Mouse (Mus musculus) embryonic facial prominence, embryonic 14.5 days (tissue): ENCODE data around the gene Sv2c. TPM values are rescaled to one million over a fixed set of nuclear protein-coding genes. Genes with fewer than 3 reads are reported as not detected.

Source experiments
- ATAC-seq: fragments of 200-750 bp; cut with Nextera tagmentation; 2 replicates; pipeline ENCODE4 v1.8.0; 2017; ENCODE audit warnings: low read depth, moderate number of reproducible peaks, moderate TSS enrichment
- DNase-seq: peaks from one replicate; pipeline ENCODE4 v3.0.0-alpha.2; 2015; ENCODE audit warnings: low spot score
- H3K27ac ChIP-seq: fragments of 300-500 bp; sonication (generic); replicated peaks from 2 replicates; pipeline ENCODE4 v1.5.1; 2014; ENCODE audit warnings: low read depth, mild to moderate bottlenecking, low read length, moderate library complexity
- H3K27me3 ChIP-seq: fragments of 300-500 bp; sonication (generic); replicated peaks from 2 replicates; pipeline ENCODE4 v1.6.1; 2014; ENCODE audit warnings: low read length; ENCODE audit not compliant: control insufficient read depth, insufficient read depth
- H3K36me3 ChIP-seq: fragments of 300-500 bp; sonication (generic); 2 replicates; pipeline ENCODE4 v1.6.1; 2014; ENCODE audit warnings: low read length, mixed read lengths; ENCODE audit not compliant: control insufficient read depth, insufficient read depth
- H3K4me1 ChIP-seq: fragments of 300-500 bp; sonication (generic); 2 replicates; pipeline ENCODE4 v1.6.1; 2014; ENCODE audit warnings: antibody characterized with exemption, low read length; ENCODE audit not compliant: control insufficient read depth, insufficient read depth
- H3K4me2 ChIP-seq: fragments of 300-500 bp; sonication (generic); 2 replicates; pipeline ENCODE4 v1.6.1; 2014; ENCODE audit warnings: low read depth, mild to moderate bottlenecking, low read length, moderate library complexity, mixed read lengths
- H3K4me3 ChIP-seq: fragments of 300-500 bp; sonication (generic); 2 replicates; pipeline ENCODE4 v1.5.1; 2014; ENCODE audit warnings: low read depth, mild to moderate bottlenecking, low read length
- H3K9ac ChIP-seq: fragments of 300-500 bp; sonication (generic); 2 replicates; pipeline ENCODE4 v1.6.1; 2014; ENCODE audit warnings: low read depth, mild to moderate bottlenecking, low read length, moderate library complexity, mixed read lengths
- H3K9me3 ChIP-seq: fragments of 300-500 bp; sonication (generic); 2 replicates; pipeline ENCODE4 v1.6.1; 2016; ENCODE audit warnings: low read length; ENCODE audit not compliant: control insufficient read depth
- WGBS: fragments of 180-500 bp; shearing (Covaris S2); extraction: QIAGEN DNeasy Blood & Tissue Kit; methylation state at CpG from one replicate; pipeline ENCODE4 v1.1.7; 2014; 5-methylcytosine and 5-hydroxymethylcytosine counted together
- polyA plus RNA-seq: library from polyadenylated mRNA; unstranded; fragments of >200 nt; fragmentation: Nextera tagmentation; extraction: Ambion mirVana; gene quantifications from 2 replicates; pipeline ENCODE4 v1.2.1, GENCODE M21; 2014

The Sv2c gene
- polyA plus RNA-seq, 1 experiment from 2014 or later: 5.6 TPM

DNA sequence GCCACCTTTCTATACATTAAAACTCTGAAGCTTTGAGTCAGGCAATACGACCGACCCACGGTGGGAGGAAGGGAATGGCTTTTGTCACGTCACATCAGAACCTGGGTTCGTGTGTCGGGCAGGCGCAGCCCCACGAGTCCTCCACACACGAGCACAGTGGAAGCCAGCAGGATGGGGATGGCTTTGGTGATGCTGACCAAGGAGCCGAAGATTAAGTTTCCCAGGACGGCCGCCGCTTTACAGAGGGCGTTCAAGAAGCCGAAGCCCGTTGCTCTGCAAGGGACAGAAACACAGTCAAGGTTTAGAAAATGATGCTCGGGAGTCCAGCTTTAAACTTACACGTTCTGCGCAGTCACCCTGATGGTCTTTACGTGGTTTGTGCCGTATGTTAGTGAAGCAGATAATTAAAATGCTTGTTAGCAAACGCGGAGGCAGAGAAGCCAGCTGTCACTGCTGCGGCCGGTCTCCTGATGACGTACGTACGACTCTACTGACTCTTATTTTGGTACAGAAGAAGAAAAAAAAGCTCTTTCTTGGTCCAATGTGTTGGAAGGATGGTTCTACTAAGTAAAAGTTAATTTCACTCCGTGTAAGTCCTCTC lies 171.1 kb downstream of the Sv2c start:
- Histone ChIP-seq H3K9me3 (no peaks in the 10 kb centered on the region), H3K4me1 (peaks cover 47% of the 10 kb centered on the region), H3K27ac (peak overlapping the region; percentile 62), H3K4me3 (peak overlapping the region; percentile 36), H3K36me3 (no peaks in the 10 kb centered on the region), H3K4me2 (peak overlapping the region; percentile 60), H3K9ac (peak overlapping the region; percentile 51), H3K27me3 (no peaks in the 10 kb centered on the region)
- peak; percentile 61 for DNase-seq
- 7% methylated on average over 29 of the region's 29 CpGs for WGBS
- ATAC-seq: peak; percentile 19; the same call in 1 of the 2 replicates

GRCm38 (mm10) chr13:95960477-95961185 lies 171.7 kb downstream of the Sv2c start:
- H3K27ac ChIP-seq: peak overlapping the region; percentile 62; the same call in 1 of the 2 replicates
- WGBS: 5% methylated on average over 10 of the region's 10 CpGs
- peak overlapping the region; percentile 36 for H3K4me3 ChIP-seq
- H3K9ac ChIP-seq: peak overlapping the region; percentile 51
- H3K4me1 ChIP-seq: peaks cover 44% of the 10 kb centered on the region
- DNase-seq (no peak), ATAC-seq (peak; percentile 3; the same call in 1 of the 2 replicates)
- no peaks in the 10 kb centered on the region for H3K9me3 ChIP-seq
- no peaks in the 10 kb centered on the region for H3K27me3 ChIP-seq
- peak overlapping the region; percentile 60 for H3K4me2 ChIP-seq
- no peaks in the 10 kb centered on the region for H3K36me3 ChIP-seq

- no peaks in the 10 kb centered on the region for H3K36me3 ChIP-seq
- peak overlapping the region; percentile 56 for H3K27ac ChIP-seq
- H3K4me1 ChIP-seq: peaks cover 38% of the 10 kb centered on the region
- no peaks in the 10 kb centered on the region for H3K9me3 ChIP-seq
- ATAC-seq: no peak
- H3K9ac ChIP-seq: no peak overlapping the region
- WGBS: 7% methylated on average over 14 of the region's 14 CpGs
- H3K4me2 ChIP-seq: peak overlapping the region; percentile 60
- H3K4me3 ChIP-seq: no peak overlapping the region
- DNase-seq: peak; percentile 52
- no peaks in the 10 kb centered on the region for H3K27me3 ChIP-seq
These were observed 172.5 kb downstream of the Sv2c start for GRCm38 (mm10) chr13:95959651-95960476.

GRCm38 (mm10) chr13:95957134-95957533 lies 175.2 kb downstream of the Sv2c start:
- 72% methylated on average over 10 of the region's 10 CpGs for WGBS

GRCm38 (mm10) chr13:95956327-95956781 lies 176.0 kb downstream of the Sv2c start:
- Histone ChIP-seq H3K27me3 (no peaks in the 10 kb centered on the region), H3K4me1 (peaks cover 16% of the 10 kb centered on the region; the same call in 1 of the 2 replicates), H3K9me3 (no peaks in the 10 kb centered on the region), H3K27ac (no peak overlapping the region), H3K36me3 (no peaks in the 10 kb centered on the region), H3K4me3 (no peak overlapping the region), H3K9ac (no peak overlapping the region), H3K4me2 (no peak overlapping the region)
- 66% methylated on average over 2 of the region's 2 CpGs for WGBS
- no peak for ATAC-seq
- no peak for DNase-seq

More at GRCm38 (mm10) chr13:95957134-95957533, 175.2 kb downstream of the Sv2c start:
- peaks cover 23% of the 10 kb centered on the region; the same call in 1 of the 2 replicates for H3K4me1 ChIP-seq
- no peak overlapping the region for H3K4me2 ChIP-seq
- H3K4me3 ChIP-seq: no peak overlapping the region
- ATAC-seq (no peak), DNase-seq (no peak)
- no peak overlapping the region for H3K9ac ChIP-seq
- H3K36me3 ChIP-seq: no peaks in the 10 kb centered on the region
- no peak overlapping the region for H3K27ac ChIP-seq
- no peaks in the 10 kb centered on the region for H3K9me3 ChIP-seq
- no peaks in the 10 kb centered on the region for H3K27me3 ChIP-seq

DNA sequence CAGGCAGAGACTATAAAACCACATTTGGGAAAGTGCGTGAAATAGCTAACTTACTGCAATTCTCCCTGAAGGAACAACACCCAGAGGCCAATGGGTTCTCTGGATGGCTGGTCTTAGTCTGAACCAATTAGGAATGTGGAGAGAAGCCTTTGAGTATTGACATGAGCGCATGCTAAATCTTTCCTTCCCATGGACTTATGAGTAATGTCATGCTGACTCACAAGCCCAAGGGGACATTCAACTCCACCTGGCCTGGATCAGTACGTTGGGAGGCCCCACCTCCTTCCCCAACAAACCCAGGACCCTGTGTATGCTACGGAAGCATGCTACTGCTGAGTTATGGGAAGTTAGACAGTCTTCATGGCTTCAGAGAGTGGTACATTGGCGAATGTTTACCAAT lies 177.2 kb downstream of the Sv2c start:
- Histone ChIP-seq H3K27me3 (no peaks in the 10 kb centered on the region), H3K4me3 (no peak overlapping the region), H3K4me1 (peaks cover 14% of the 10 kb centered on the region; the same call in 1 of the 2 replicates), H3K4me2 (no peak overlapping the region), H3K9ac (no peak overlapping the region), H3K36me3 (no peaks in the 10 kb centered on the region), H3K9me3 (no peaks in the 10 kb centered on the region), H3K27ac (no peak overlapping the region)
- WGBS: 72% methylated on average over 5 of the region's 5 CpGs
- DNase-seq (peak; percentile 38), ATAC-seq (peak; percentile 61; the same call in 1 of the 2 replicates)

DNA sequence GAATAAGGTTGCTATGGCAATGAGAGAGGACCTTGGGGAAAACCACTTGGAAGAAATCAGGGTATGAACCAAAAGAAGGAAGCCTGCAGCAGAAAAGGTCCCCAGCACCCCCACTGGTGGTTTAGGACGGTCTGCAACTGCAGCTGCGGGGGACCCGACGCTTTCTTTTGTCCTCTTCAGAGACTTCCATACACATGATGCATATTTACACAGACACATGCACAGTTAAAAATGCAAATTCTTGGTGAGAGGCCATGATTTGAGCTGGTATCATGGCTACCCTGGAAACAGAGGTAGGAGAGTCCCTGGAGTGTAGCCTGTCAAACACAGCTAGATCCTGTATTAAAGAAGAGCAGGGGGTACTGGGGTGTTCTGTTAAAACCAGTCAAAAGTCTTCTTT lies 178.7 kb downstream of the Sv2c start:
- WGBS: 67% methylated on average over 4 of the region's 4 CpGs
- H3K9me3 ChIP-seq: no peaks in the 10 kb centered on the region
- no peaks in the 10 kb centered on the region for H3K36me3 ChIP-seq
- DNase-seq: no peak
- H3K27me3 ChIP-seq: no peaks in the 10 kb centered on the region
- H3K9ac ChIP-seq: no peak overlapping the region
- no peak overlapping the region for H3K4me2 ChIP-seq
- no peak overlapping the region for H3K4me3 ChIP-seq
- no peak overlapping the region for H3K27ac ChIP-seq
- H3K4me1 ChIP-seq: 0 out of 2 replicates have a peak, but pooled peaks cover 7% of the 10 kb centered on the region
- no peak for ATAC-seq

GRCm38 (mm10) chr13:95952263-95952662 lies 180.1 kb downstream of the Sv2c start:
- Histone ChIP-seq H3K4me3 (no peak overlapping the region), H3K27ac (no peak overlapping the region), H3K4me2 (no peak overlapping the region), H3K9me3 (no peaks in the 10 kb centered on the region), H3K9ac (no peak overlapping the region), H3K27me3 (no peaks in the 10 kb centered on the region), H3K4me1 (0 out of 2 replicates have a peak, but pooled peaks cover 3% of the 10 kb centered on the region), H3K36me3 (no peaks in the 10 kb centered on the region)
- WGBS: 79% methylated on average over 4 of the region's 4 CpGs
- no peak for ATAC-seq
- DNase-seq: no peak
